Mouse (Mus musculus): ENCODE measurements around the gene Pbx1.

Gene Pbx1

DNA sequence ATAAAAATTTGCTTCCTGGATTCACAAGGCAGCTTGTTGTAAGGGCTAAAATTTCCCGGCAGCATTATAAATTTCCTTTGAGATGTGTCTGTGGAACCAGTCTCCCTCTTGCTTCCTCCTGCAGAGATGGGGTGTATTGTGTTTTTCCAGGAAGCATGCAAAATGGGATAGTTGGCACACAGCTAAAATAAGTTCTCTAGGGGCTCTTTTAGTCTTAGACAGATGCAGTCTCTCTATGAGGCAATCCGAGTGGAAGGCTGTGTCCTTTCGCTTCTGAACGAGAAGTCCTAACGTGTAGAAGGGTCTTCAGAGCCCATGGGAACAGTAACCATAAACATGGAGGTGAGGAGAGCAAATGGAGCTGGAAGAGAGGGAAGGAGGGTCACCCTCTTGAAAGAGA, 360.1 kb downstream of the Pbx1 start:
- DNase-seq (ENCODE audit: low spot score) = no peak

DNA sequence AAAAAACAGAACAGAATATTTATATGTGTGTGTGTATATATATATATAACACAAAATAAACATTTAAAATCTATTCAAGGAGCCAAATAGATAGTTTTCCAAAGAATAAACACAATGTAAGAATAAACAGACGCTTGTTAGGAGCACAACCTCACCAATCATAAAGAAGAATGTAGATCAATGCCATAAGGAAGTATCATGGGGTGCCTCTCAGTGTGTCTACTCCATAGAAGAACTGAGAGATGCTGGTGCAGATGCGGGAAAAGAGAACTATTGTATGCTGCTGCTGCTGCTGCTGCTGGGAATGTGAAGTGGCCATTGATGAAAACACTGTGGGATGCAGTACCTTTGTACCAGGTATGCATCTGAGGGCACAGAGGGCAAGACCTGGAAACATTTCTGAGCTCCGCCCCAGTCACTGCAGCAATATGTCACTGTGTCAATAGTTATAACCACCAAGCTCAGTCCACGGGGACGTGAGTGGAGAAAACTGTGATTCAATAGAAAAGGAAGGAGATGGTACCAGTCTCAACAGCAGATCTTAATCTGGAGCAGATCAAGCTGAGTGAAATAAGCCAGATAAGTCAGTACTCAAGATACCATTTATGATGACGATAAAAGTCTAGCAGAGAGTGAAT, 361.7 kb downstream of the Pbx1 start:
- no peak for DNase-seq (ENCODE audit: low spot score)

DNA sequence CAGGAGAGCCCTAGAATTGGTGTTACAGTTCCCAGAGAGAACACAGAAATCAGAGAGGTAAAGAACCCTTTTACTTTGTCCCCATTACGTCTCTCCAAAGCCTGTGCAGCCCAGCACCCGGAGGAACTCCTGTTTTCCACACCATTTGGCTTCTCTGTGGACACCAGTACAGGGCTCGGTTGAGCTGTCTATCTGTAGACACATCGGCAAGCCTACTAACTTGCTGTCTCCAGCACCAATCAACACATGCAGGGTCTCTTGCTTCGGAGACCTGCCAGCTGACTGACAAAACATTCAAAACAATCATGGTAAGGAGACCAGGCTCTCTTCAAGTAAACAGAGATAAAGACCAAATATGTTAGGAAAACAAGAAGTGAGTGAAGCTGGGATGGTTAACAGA, 362.3 kb downstream of the Pbx1 start:
- no peak for DNase-seq (ENCODE audit: low spot score)
